Mouse (Mus musculus): ENCODE results near the gene Olfr1410. TPM values are rescaled to one million over a fixed set of nuclear protein-coding genes. Genes with fewer than 3 reads are reported as not detected.

The Olfr1410 gene
- total and polyA plus RNA-seq, 3 experiments, result not detected

- no peak overlapping the region for H3K27ac ChIP-seq (ENCODE audit: control insufficient read depth, low read depth, low read length)
- no peaks in the 10 kb centered on the region for H3K9me3 ChIP-seq (replicated peaks; ENCODE audit: insufficient read depth, low read length)
- TF ChIP-seq BHLHE40 (IDR thresholded peaks at IDR 0.05; ENCODE audit: borderline replicate concordance, low read depth, low read length), result no peak
- TF ChIP-seq CHD1 (IDR thresholded peaks at IDR 0.05; ENCODE audit: low read depth, low read length), result no peak
- TF ChIP-seq NELFE (IDR thresholded peaks at IDR 0.05; ENCODE audit: low read depth, low read length), result no peak
- no peak for TF ChIP-seq POLR2AphosphoS5 (IDR thresholded peaks at IDR 0.05; ENCODE audit: borderline replicate concordance, low read depth, low read length)
- TF ChIP-seq POLR2A (IDR thresholded peaks at IDR 0.05; ENCODE audit: control insufficient read depth in 1 of 2, insufficient read depth in 1 of 2, low read depth in 1 of 2, low read length in 2 of 2, poor library complexity in 1 of 2), result no peak
- no peak for TF ChIP-seq E2F4 (IDR thresholded peaks at IDR 0.05; ENCODE audit: borderline replicate concordance, low read depth, low read length)
- no peak for TF ChIP-seq TBP (IDR thresholded peaks at IDR 0.05; ENCODE audit: low read depth, low read length)
- TF ChIP-seq ZC3H11A (IDR thresholded peaks at IDR 0.05; ENCODE audit: low read depth, low read length), result no peak
- TF ChIP-seq HCFC1 (IDR thresholded peaks at IDR 0.05; ENCODE audit: low read depth, low read length), result no peak
- H3K4me1 ChIP-seq (ENCODE audit: control insufficient read depth in 1 of 2, insufficient read depth in 2 of 2, low read length in 2 of 2), result peaks cover 0 to 18% of the 10 kb centered on the region in 2 experiments; a peak in 3 of 4 replicates
- DNase-seq (ENCODE audit: low read depth, low spot score), result no peak
- peaks cover 2 to 14% of the 10 kb centered on the region in 2 experiments; a peak in 3 of 4 replicates for H3K36me3 ChIP-seq (ENCODE audit: control insufficient read depth in 1 of 2, insufficient read depth in 2 of 2, low read length in 2 of 2)
- peaks cover 30% of the 10 kb centered on the region for H3K79me2 ChIP-seq (ENCODE audit: control insufficient read depth, insufficient read depth, low read length, poor library complexity)
- H3K27me3 ChIP-seq (ENCODE audit: control insufficient read depth in 1 of 2, insufficient read depth in 2 of 2, low read length in 2 of 2), result no peaks in the 10 kb centered on the region
- H3K9ac ChIP-seq (ENCODE audit: control insufficient read depth, low read depth, low read length, poor library complexity, severe bottlenecking), result no peak overlapping the region
- no peak overlapping the region for H3K4me3 ChIP-seq (ENCODE audit: control insufficient read depth in 1 of 2, insufficient read depth in 1 of 2, low read depth in 2 of 2, low read length in 2 of 2)
Measured at GRCm38 (mm10) chr1:92638181-92638580, 32.6 kb downstream of the Olfr1410 start.

- DNase-seq (ENCODE audit: low read depth, low spot score), result no peak
- Histone ChIP-seq H3K9me3 (replicated peaks; ENCODE audit: insufficient read depth, low read length) (no peaks in the 10 kb centered on the region), H3K9ac (ENCODE audit: control insufficient read depth, low read depth, low read length, poor library complexity, severe bottlenecking) (no peak overlapping the region), H3K4me1 (ENCODE audit: control insufficient read depth in 1 of 2, insufficient read depth in 2 of 2, low read length in 2 of 2) (peaks cover 0 to 18% of the 10 kb centered on the region in 2 experiments; a peak in 3 of 4 replicates), H3K36me3 (ENCODE audit: control insufficient read depth in 1 of 2, insufficient read depth in 2 of 2, low read length in 2 of 2) (peaks cover 2 to 14% of the 10 kb centered on the region in 2 experiments; a peak in 3 of 4 replicates), H3K27ac (ENCODE audit: control insufficient read depth, low read depth, low read length) (no peak overlapping the region), H3K4me3 (ENCODE audit: control insufficient read depth in 1 of 2, insufficient read depth in 1 of 2, low read depth in 2 of 2, low read length in 2 of 2) (no peak overlapping the region), H3K27me3 (ENCODE audit: control insufficient read depth in 1 of 2, insufficient read depth in 2 of 2, low read length in 2 of 2) (no peaks in the 10 kb centered on the region), H3K79me2 (ENCODE audit: control insufficient read depth, insufficient read depth, low read length, poor library complexity) (peaks cover 30% of the 10 kb centered on the region)
- TF ChIP-seq MYC (IDR thresholded peaks at IDR 0.05; ENCODE audit: low read depth, low read length) (no peak), MXI1 (IDR thresholded peaks at IDR 0.05; ENCODE audit: low read depth, low read length) (no peak), HCFC1 (IDR thresholded peaks at IDR 0.05; ENCODE audit: low read depth, low read length) (no peak), TBP (IDR thresholded peaks at IDR 0.05; ENCODE audit: low read depth, low read length) (no peak), MYB (IDR thresholded peaks at IDR 0.05; ENCODE audit: low read depth, low read length) (no peak), RCOR1 (IDR thresholded peaks at IDR 0.05; ENCODE audit: low read depth, low read length) (no peak), USF1 (IDR thresholded peaks at IDR 0.05; ENCODE audit: low read depth, low read length) (no peak), CHD1 (IDR thresholded peaks at IDR 0.05; ENCODE audit: low read depth, low read length) (no peak), GABPA (IDR thresholded peaks at IDR 0.05; ENCODE audit: low read depth, low read length) (no peak), TAL1 (IDR thresholded peaks at IDR 0.05; ENCODE audit: low read length) (no peak), CHD2 (IDR thresholded peaks at IDR 0.05; ENCODE audit: low read length) (no peak), MEF2A (IDR thresholded peaks at IDR 0.05; ENCODE audit: extremely low read depth, insufficient replicate concordance, low read depth, low read length, poor library complexity, severe bottlenecking) (no peak), EP300 (IDR thresholded peaks at IDR 0.05; ENCODE audit: low read depth in 1 of 2, low read length in 2 of 2) (no peak), SMC3 (IDR thresholded peaks at IDR 0.05; ENCODE audit: low read depth, low read length) (no peak), ZMIZ1 (IDR thresholded peaks at IDR 0.05; ENCODE audit: low read depth, low read length) (no peak), POLR2AphosphoS2 (IDR thresholded peaks at IDR 0.05; ENCODE audit: low read length) (no peak; the same call in 1 of the 2 replicates), POLR2AphosphoS5 (IDR thresholded peaks at IDR 0.05; ENCODE audit: borderline replicate concordance, low read depth, low read length) (no peak), RAD21 (IDR thresholded peaks at IDR 0.05; ENCODE audit: low read depth, low read length) (no peak), ZKSCAN1 (IDR thresholded peaks at IDR 0.05; ENCODE audit: low read depth, low read length) (no peak), JUND (IDR thresholded peaks at IDR 0.05; ENCODE audit: low read depth, low read length) (no peak)
Measured at GRCm38 (mm10) chr1:92638736-92639135, 33.2 kb downstream of the Olfr1410 start.
